Mouse (Mus musculus) bone marrow macrophage, adult 2 months (primary cell): ENCODE results near the gene Cadm1. TPM values are rescaled to one million over a fixed set of nuclear protein-coding genes. Genes with fewer than 3 reads are reported as not detected.

Source experiments
- H3K27ac ChIP-seq: 2 replicates; pipeline ENCODE4 v1.5.1; 2012; ENCODE audit warnings: low read depth, low read length; ENCODE audit not compliant: insufficient read depth
- H3K4me1 ChIP-seq: 2 replicates; pipeline ENCODE4 v1.6.1; 2012; ENCODE audit warnings: low read length; ENCODE audit not compliant: control insufficient read depth, insufficient read depth
- H3K4me3 ChIP-seq: 2 replicates; pipeline ENCODE4 v1.5.1; 2012; ENCODE audit warnings: mild to moderate bottlenecking, low read length, moderate library complexity; ENCODE audit not compliant: insufficient read depth
- CTCF ChIP-seq: IDR thresholded peaks from 2 replicates; pipeline ENCODE4 v1.5.1; 2012; ENCODE audit warnings: low read depth, mild to moderate bottlenecking, low read length, moderate library complexity
- POLR2A ChIP-seq: IDR thresholded peaks from 2 replicates; pipeline ENCODE4 v1.6.1; 2012; ENCODE audit warnings: mild to moderate bottlenecking, low read depth, low read length, borderline replicate concordance
- polyA plus RNA-seq: library from polyadenylated mRNA; stranded (reverse); fragments of >200 nt; gene quantifications from 2 replicates; pipeline ENCODE4 v1.2.4, GENCODE M21; 2012; ENCODE audit not compliant: missing spikeins, insufficient read depth, insufficient read length

The Cadm1 gene
- polyA plus RNA-seq, 1 experiment = 146 TPM

GRCm38 (mm10) chr9:47527290-47527689 lies 2.7 kb upstream of the Cadm1 start:
- Histone ChIP-seq H3K4me3 (no peak overlapping the region), H3K27ac (no peak overlapping the region)
- no peak for TF ChIP-seq CTCF
- TF ChIP-seq POLR2A = no peak

GRCm38 (mm10) chr9:47527741-47528140 lies 2.2 kb upstream of the Cadm1 start:
- TF ChIP-seq POLR2A = no peak
- no peak for TF ChIP-seq CTCF
- peaks cover 6% of the 10 kb centered on the region; the same call in 1 of the 2 replicates for H3K4me1 ChIP-seq
- no peak overlapping the region for H3K4me3 ChIP-seq
- no peak overlapping the region for H3K27ac ChIP-seq

More at GRCm38 (mm10) chr9:47527290-47527689, 2.7 kb upstream of the Cadm1 start:
- peaks cover 4% of the 10 kb centered on the region; the same call in 1 of the 2 replicates for H3K4me1 ChIP-seq

GRCm38 (mm10) chr9:47529182-47529581 lies 791 bp upstream of the Cadm1 start:
- H3K27ac ChIP-seq = peak overlapping the region; percentile 86
- peaks cover 18% of the 10 kb centered on the region for H3K4me1 ChIP-seq
- no peak for TF ChIP-seq POLR2A
- no peak for TF ChIP-seq CTCF
- peak overlapping the region; percentile 94 for H3K4me3 ChIP-seq

GRCm38 (mm10) chr9:47530544-47530921 lies 560 bp downstream of the Cadm1 start:
- Histone ChIP-seq H3K4me1 (peaks cover 21% of the 10 kb centered on the region), H3K4me3 (peak overlapping the region; percentile 94), H3K27ac (peak overlapping the region; percentile 48)
- no peak for TF ChIP-seq CTCF
- TF ChIP-seq POLR2A = no peak

- Histone ChIP-seq H3K4me3 (peak overlapping the region; percentile 94), H3K27ac (peak overlapping the region; percentile 0; the same call in 1 of the 2 replicates), H3K4me1 (peaks cover 23% of the 10 kb centered on the region)
- TF ChIP-seq CTCF = no peak
- no peak for TF ChIP-seq POLR2A
These were observed 1.2 kb downstream of the Cadm1 start for GRCm38 (mm10) chr9:47530922-47531850.

- peak overlapping the region; percentile 94 for H3K4me3 ChIP-seq
These were observed 2.4 kb downstream of the Cadm1 start for GRCm38 (mm10) chr9:47532215-47532865.

GRCm38 (mm10) chr9:47533461-47533860 lies 3.5 kb downstream of the Cadm1 start:
- TF ChIP-seq CTCF = no peak
- no peak for TF ChIP-seq POLR2A
- no peak overlapping the region for H3K27ac ChIP-seq
- H3K4me3 ChIP-seq = peak overlapping the region; percentile 94
- H3K4me1 ChIP-seq = peaks cover 24% of the 10 kb centered on the region

More at GRCm38 (mm10) chr9:47532215-47532865, 2.4 kb downstream of the Cadm1 start:
- Histone ChIP-seq H3K4me1 (peaks cover 24% of the 10 kb centered on the region), H3K27ac (no peak overlapping the region)
- TF ChIP-seq POLR2A (no peak), CTCF (no peak)

- H3K27ac ChIP-seq = no peak overlapping the region
- H3K4me1 ChIP-seq = peaks cover 19% of the 10 kb centered on the region
- no peak overlapping the region for H3K4me3 ChIP-seq
- TF ChIP-seq POLR2A (no peak), CTCF (no peak)
These were observed 4.9 kb downstream of the Cadm1 start for GRCm38 (mm10) chr9:47534573-47535475.

GRCm38 (mm10) chr9:47545245-47545644 lies 15.3 kb downstream of the Cadm1 start:
- Histone ChIP-seq H3K27ac (no peak overlapping the region), H3K4me1 (no peaks in the 10 kb centered on the region), H3K4me3 (no peak overlapping the region)
- TF ChIP-seq POLR2A (no peak), CTCF (no peak)
